Comparison of ENCODE assay signal across 23 mouse cellular contexts in genomic region chr12:52281232-52281631, GRCm38 (mm10).
DNase-seq lines count a peak whose midpoint lies in the region; ATAC-seq and TF ChIP-seq lines count a peak whose summit lies in the region.
"Had no signal": no experiment of that assay in that cellular context is flagged by ENCODE, and none has a peak within 500 bp of the region (broad histone marks: within the 10 kb centered on the region; RNA-seq: fewer than 3 reads in every experiment).

No protein-coding gene starts in this region.

- peak; percentile 39 for TF ChIP-seq CTCF in forebrain, postnatal 0 days (IDR thresholded peaks at IDR 0.05; ENCODE audit: low read depth)
- TF ChIP-seq CTCF in kidney, postnatal 0 days (IDR thresholded peaks at IDR 0.05; ENCODE audit: low read depth): peak; percentile 17; the same call in 1 of the 2 replicates
- peak; percentile 48 for TF ChIP-seq CTCF in midbrain, postnatal 0 days (IDR thresholded peaks at IDR 0.05)
- no peak for TF ChIP-seq CTCF in lung, postnatal 0 days (IDR thresholded peaks at IDR 0.05)

- peak; percentile 12 for DNase-seq in forebrain, postnatal 0 days
- no peak for DNase-seq in kidney, postnatal 0 days (ENCODE audit: low spot score)
- DNase-seq in midbrain, postnatal 0 days (ENCODE audit: low spot score): peak; percentile 23
- no peak for DNase-seq in lung, postnatal 0 days (ENCODE audit: low spot score)
- DNase-seq: adrenal gland, adult 8-10 months; B cell, adult 2 months; cerebellum, adult 18-20 months; cerebellum, postnatal 25 days; kidney, adult 11 months; lung, adult 2 months; lung, postnatal 36 days; thymus, adult 2 months had no signal

- 50% methylated on average over 1 of the region's 1 CpGs for WGBS in forebrain, postnatal 0 days
- 76% methylated on average over 1 of the region's 1 CpGs for WGBS in forebrain, embryonic 12.5 days
- WGBS in kidney, postnatal 0 days: 77% methylated on average over 1 of the region's 1 CpGs
- WGBS in kidney, embryonic 15.5 days: 80% methylated on average over 1 of the region's 1 CpGs
- WGBS in midbrain, postnatal 0 days: 61% methylated on average over 1 of the region's 1 CpGs
- WGBS in midbrain, embryonic 13.5 days: 79% methylated on average over 1 of the region's 1 CpGs
- WGBS in lung, postnatal 0 days: 37% methylated on average over 1 of the region's 1 CpGs

- H3K4me2 ChIP-seq in forebrain, postnatal 0 days (ENCODE audit: low read depth): no peak overlapping the region
- H3K4me2 ChIP-seq in forebrain, embryonic 12.5 days: no peak overlapping the region
- no peak overlapping the region for H3K4me2 ChIP-seq in kidney, postnatal 0 days (ENCODE audit: low read length)
- H3K4me2 ChIP-seq in kidney, embryonic 15.5 days: no peak overlapping the region
- no peak overlapping the region for H3K4me2 ChIP-seq in midbrain, postnatal 0 days (ENCODE audit: low read depth, low read length, poor library complexity, severe bottlenecking)
- H3K4me2 ChIP-seq in midbrain, embryonic 13.5 days (replicated peaks): no peak overlapping the region
- no peak overlapping the region for H3K4me2 ChIP-seq in lung, postnatal 0 days (replicated peaks; ENCODE audit: low read depth, low read length)
- H3K4me2 ChIP-seq: embryonic facial prominence, embryonic 12.5 days; forebrain, embryonic 13.5 days; heart, embryonic 11.5 days; midbrain, embryonic 15.5 days; neural tube, embryonic 15.5 days had no signal

- H3K4me3 ChIP-seq in forebrain, postnatal 0 days (ENCODE audit: low read depth, low read length): no peak overlapping the region
- no peak overlapping the region for H3K4me3 ChIP-seq in forebrain, embryonic 12.5 days (replicated peaks)
- no peak overlapping the region for H3K4me3 ChIP-seq in kidney, postnatal 0 days (replicated peaks; ENCODE audit: low read depth, low read length)
- H3K4me3 ChIP-seq in kidney, embryonic 15.5 days (replicated peaks): no peak overlapping the region
- H3K4me3 ChIP-seq in midbrain, postnatal 0 days (ENCODE audit: low read depth, low read length): no peak overlapping the region
- no peak overlapping the region for H3K4me3 ChIP-seq in midbrain, embryonic 13.5 days (replicated peaks)
- no peak overlapping the region for H3K4me3 ChIP-seq in lung, postnatal 0 days (ENCODE audit: low read depth, low read length)
- H3K4me3 ChIP-seq: embryonic facial prominence, embryonic 12.5 days; forebrain, embryonic 13.5 days; megakaryocyte, embryonic 14.5 days; midbrain, embryonic 15.5 days; neural tube, embryonic 15.5 days had no signal

- ATAC-seq in forebrain, postnatal 0 days: peak; percentile 72
- ATAC-seq in forebrain, embryonic 12.5 days (ENCODE audit: low FRiP score): no peak
- ATAC-seq in kidney, postnatal 0 days (replicated peaks; ENCODE audit: low FRiP score, low read depth): no peak
- no peak for ATAC-seq in kidney, embryonic 15.5 days (replicated peaks; ENCODE audit: low FRiP score)
- ATAC-seq in midbrain, postnatal 0 days (ENCODE audit: low FRiP score): no peak
- no peak for ATAC-seq in midbrain, embryonic 13.5 days
- ATAC-seq in lung, postnatal 0 days: no peak
- ATAC-seq: activated CD4-positive, CD25-positive, alpha-beta regulatory T cell, adult 4 months; forebrain, embryonic 13.5 days; hindbrain, embryonic 16.5 days; midbrain, embryonic 15.5 days had no signal

- no peaks in the 10 kb centered on the region for H3K4me1 ChIP-seq in forebrain, postnatal 0 days (ENCODE audit: insufficient read depth)
- 0 out of 2 replicates have a peak, but pooled peaks cover 2% of the 10 kb centered on the region for H3K4me1 ChIP-seq in forebrain, embryonic 12.5 days
- H3K4me1 ChIP-seq in kidney, postnatal 0 days (replicated peaks; ENCODE audit: insufficient read depth, low read length): no peaks in the 10 kb centered on the region
- no peaks in the 10 kb centered on the region for H3K4me1 ChIP-seq in kidney, embryonic 15.5 days
- no peaks in the 10 kb centered on the region for H3K4me1 ChIP-seq in midbrain, postnatal 0 days (ENCODE audit: insufficient read depth, low read length)
- no peaks in the 10 kb centered on the region for H3K4me1 ChIP-seq in midbrain, embryonic 13.5 days (replicated peaks)
- H3K4me1 ChIP-seq in lung, postnatal 0 days (ENCODE audit: insufficient read depth, low read depth, low read length): no peaks in the 10 kb centered on the region
- H3K4me1 ChIP-seq: forebrain, embryonic 13.5 days; megakaryocyte, embryonic 14.5 days; midbrain, embryonic 15.5 days; neural tube, embryonic 15.5 days had no signal

- no peaks in the 10 kb centered on the region for H3K36me3 ChIP-seq in forebrain, postnatal 0 days (ENCODE audit: insufficient read depth)
- no peaks in the 10 kb centered on the region for H3K36me3 ChIP-seq in forebrain, embryonic 12.5 days (replicated peaks)
- no peaks in the 10 kb centered on the region for H3K36me3 ChIP-seq in kidney, postnatal 0 days (ENCODE audit: insufficient read depth, low read length)
- no peaks in the 10 kb centered on the region for H3K36me3 ChIP-seq in kidney, embryonic 15.5 days
- no peaks in the 10 kb centered on the region for H3K36me3 ChIP-seq in midbrain, postnatal 0 days (ENCODE audit: insufficient read depth, low read length)
- H3K36me3 ChIP-seq in midbrain, embryonic 13.5 days: no peaks in the 10 kb centered on the region
- no peaks in the 10 kb centered on the region for H3K36me3 ChIP-seq in lung, postnatal 0 days (ENCODE audit: insufficient read depth, low read length)
- H3K36me3 ChIP-seq: embryonic facial prominence, embryonic 12.5 days; midbrain, embryonic 15.5 days; neural tube, embryonic 15.5 days had no signal

- no peak for TF ChIP-seq EP300 in lung, postnatal 0 days (IDR thresholded peaks at IDR 0.05)

- no peak overlapping the region for H3K9ac ChIP-seq in forebrain, postnatal 0 days
- H3K9ac ChIP-seq in forebrain, embryonic 12.5 days: no peak overlapping the region
- H3K9ac ChIP-seq in kidney, postnatal 0 days (ENCODE audit: low read depth, low read length): no peak overlapping the region
- H3K9ac ChIP-seq in kidney, embryonic 15.5 days: no peak overlapping the region
- no peak overlapping the region for H3K9ac ChIP-seq in midbrain, postnatal 0 days (replicated peaks; ENCODE audit: low read length, poor library complexity, severe bottlenecking)
- H3K9ac ChIP-seq in midbrain, embryonic 13.5 days (replicated peaks): no peak overlapping the region
- no peak overlapping the region for H3K9ac ChIP-seq in lung, postnatal 0 days (replicated peaks; ENCODE audit: low read depth)
- H3K9ac ChIP-seq: embryonic facial prominence, embryonic 12.5 days; forebrain, embryonic 13.5 days; midbrain, embryonic 15.5 days; neural tube, embryonic 15.5 days had no signal

- no peak overlapping the region for H3K27ac ChIP-seq in forebrain, postnatal 0 days (ENCODE audit: low read depth, low read length)
- no peak overlapping the region for H3K27ac ChIP-seq in forebrain, embryonic 12.5 days
- no peak overlapping the region for H3K27ac ChIP-seq in kidney, postnatal 0 days
- H3K27ac ChIP-seq in kidney, embryonic 15.5 days: no peak overlapping the region
- H3K27ac ChIP-seq in midbrain, postnatal 0 days (ENCODE audit: low read depth, low read length): no peak overlapping the region
- H3K27ac ChIP-seq in midbrain, embryonic 13.5 days: no peak overlapping the region
- no peak overlapping the region for H3K27ac ChIP-seq in lung, postnatal 0 days (ENCODE audit: low read length)
- H3K27ac ChIP-seq: embryonic facial prominence, embryonic 12.5 days; forebrain, embryonic 13.5 days; midbrain, embryonic 15.5 days; neural tube, embryonic 15.5 days had no signal

- no peaks in the 10 kb centered on the region for H3K9me3 ChIP-seq in forebrain, postnatal 0 days (ENCODE audit: low read length)
- no peaks in the 10 kb centered on the region for H3K9me3 ChIP-seq in forebrain, embryonic 12.5 days
- H3K9me3 ChIP-seq in kidney, postnatal 0 days (replicated peaks; ENCODE audit: low read length): no peaks in the 10 kb centered on the region
- H3K9me3 ChIP-seq in kidney, embryonic 15.5 days (replicated peaks): no peaks in the 10 kb centered on the region
- H3K9me3 ChIP-seq in midbrain, postnatal 0 days (ENCODE audit: low read length): no peaks in the 10 kb centered on the region
- H3K9me3 ChIP-seq in midbrain, embryonic 13.5 days: no peaks in the 10 kb centered on the region
- H3K9me3 ChIP-seq in lung, postnatal 0 days (ENCODE audit: low read length): no peaks in the 10 kb centered on the region
- H3K9me3 ChIP-seq: embryonic facial prominence, embryonic 12.5 days; forebrain, embryonic 13.5 days; megakaryocyte, embryonic 14.5 days; midbrain, embryonic 15.5 days; neural tube, embryonic 15.5 days had no signal

- no peaks in the 10 kb centered on the region for H3K27me3 ChIP-seq in forebrain, postnatal 0 days (ENCODE audit: insufficient read depth, low read length)
- no peaks in the 10 kb centered on the region for H3K27me3 ChIP-seq in forebrain, embryonic 12.5 days
- H3K27me3 ChIP-seq in kidney, postnatal 0 days (ENCODE audit: insufficient read depth, low read length): no peaks in the 10 kb centered on the region
- no peaks in the 10 kb centered on the region for H3K27me3 ChIP-seq in kidney, embryonic 15.5 days
- no peaks in the 10 kb centered on the region for H3K27me3 ChIP-seq in midbrain, postnatal 0 days (ENCODE audit: insufficient read depth, low read length)
- no peaks in the 10 kb centered on the region for H3K27me3 ChIP-seq in midbrain, embryonic 13.5 days
- H3K27me3 ChIP-seq in lung, postnatal 0 days (replicated peaks; ENCODE audit: insufficient read depth, low read length): no peaks in the 10 kb centered on the region
- H3K27me3 ChIP-seq: embryonic facial prominence, embryonic 12.5 days; forebrain, embryonic 13.5 days; megakaryocyte, embryonic 14.5 days; midbrain, embryonic 15.5 days; neural tube, embryonic 15.5 days had no signal

Comparison
In these comparisons a context has a peak if more than half of its experiments do, and no peak if none do; other contexts are left out.
1. DNase-seq: peak in forebrain, postnatal 0 days (single experiment) and midbrain, postnatal 0 days (single experiment); none in kidney, postnatal 0 days (single experiment) and lung, postnatal 0 days (single experiment).